In genomic region chr7:108941466-108941865, GRCm38 (mm10) we compare ENCODE assay signal across 36 mouse cellular contexts. TPM values are rescaled to one million over a fixed set of nuclear protein-coding genes. Genes with fewer than 3 reads are reported as not detected.
DNase-seq lines count a peak whose midpoint lies in the region; ATAC-seq and TF ChIP-seq lines count a peak whose summit lies in the region.
"Had no signal": no experiment of that assay in that cellular context is flagged by ENCODE, and none has a peak within 500 bp of the region (broad histone marks: within the 10 kb centered on the region; RNA-seq: fewer than 3 reads in every experiment).

No protein-coding gene starts in this region.

- H3K4me1 ChIP-seq in hindbrain, embryonic 12.5 days = 0 out of 2 replicates have a peak, but pooled peaks cover under 1% of the 10 kb centered on the region
- H3K4me1 ChIP-seq: embryonic facial prominence, embryonic 15.5 days; forebrain, embryonic 12.5 days; intestine, embryonic 15.5 days; midbrain, embryonic 10.5 days had no signal

- H3K4me3 ChIP-seq in hindbrain, embryonic 12.5 days = no peak overlapping the region
- H3K4me3 ChIP-seq: embryonic facial prominence, embryonic 15.5 days; forebrain, embryonic 12.5 days; hindbrain, embryonic 15.5 days; intestine, embryonic 15.5 days; liver, embryonic 12.5 days; midbrain, embryonic 10.5 days had no signal

- no peak overlapping the region for H3K4me2 ChIP-seq in hindbrain, embryonic 12.5 days (replicated peaks)
- H3K4me2 ChIP-seq: embryonic facial prominence, embryonic 15.5 days; forebrain, embryonic 12.5 days; heart, embryonic 11.5 days; hindbrain, embryonic 15.5 days; intestine, embryonic 15.5 days; liver, embryonic 12.5 days had no signal

- DNase-seq in lung, adult 18-20 months = peak; percentile 55 to 65
- no peak for DNase-seq in lung, postnatal 10 days
- DNase-seq in urinary bladder, postnatal 25 days (ENCODE audit: low spot score) = peak; percentile 10
- DNase-seq in urinary bladder, postnatal 4 days (ENCODE audit: low spot score in 2 of 2) = no peak
- DNase-seq in Patski (ENCODE audit: low read depth, low spot score) = peak; percentile 41
- DNase-seq: adrenal gland, postnatal 25 days; cerebellum, adult 2 months; cerebellum, postnatal 14 days; forebrain, postnatal 0 days; gastrocnemius, postnatal 14 days; heart, adult 18-20 months; heart, postnatal 4 days; kidney, adult 2 months; kidney, postnatal 4 days; liver, postnatal 0 days; lung, postnatal 14 days; right cerebral cortex, postnatal 4 days; thymus, adult 2 months; thymus, postnatal 36 days had no signal

- H3K9me3 ChIP-seq in hindbrain, embryonic 12.5 days (replicated peaks) = no peaks in the 10 kb centered on the region
- H3K9me3 ChIP-seq: embryonic facial prominence, embryonic 15.5 days; forebrain, embryonic 12.5 days; hindbrain, embryonic 15.5 days; intestine, embryonic 15.5 days; liver, embryonic 12.5 days; midbrain, embryonic 10.5 days had no signal

- H3K9ac ChIP-seq in hindbrain, embryonic 12.5 days = no peak overlapping the region
- H3K9ac ChIP-seq: embryonic facial prominence, embryonic 15.5 days; forebrain, embryonic 12.5 days; forebrain, postnatal 0 days; hindbrain, embryonic 15.5 days; intestine, embryonic 15.5 days; liver, embryonic 12.5 days; liver, postnatal 0 days had no signal

- CTCF ChIA-PET in Patski (lab: Charles Lee) = interaction anchor here (1.3 to 2.0 kb wide), 3 partner anchors 12 to 80 kb away, joined by 3 to 6 read pairs (median 5); no protein-coding TSS in a partner anchor

- in situ Hi-C loops in Patski (cut with MboI; ENCODE audit: low pct_unique_long_range_greater_than_20kb) = no loop called here

- POLR2A ChIA-PET in Patski (lab: Charles Lee) = interaction anchor here (1.7 kb wide), 1 partner anchor 80 kb away, joined by 5 read pairs; no protein-coding TSS in a partner anchor

- peaks cover 77% of the 10 kb centered on the region for H3K36me3 ChIP-seq in hindbrain, embryonic 12.5 days

- WGBS in hindbrain, embryonic 12.5 days = 94% methylated on average over 9 of the region's 9 CpGs

- H3K27ac ChIP-seq in hindbrain, embryonic 12.5 days = no peak overlapping the region
- H3K27ac ChIP-seq: embryonic facial prominence, embryonic 15.5 days; forebrain, embryonic 12.5 days; hindbrain, embryonic 15.5 days; intestine, embryonic 15.5 days; liver, embryonic 12.5 days; midbrain, embryonic 10.5 days had no signal

- peak; percentile 52 for ATAC-seq in Patski
- no peak for ATAC-seq in cerebellum, adult (ENCODE audit: insufficient number of reproducible peaks, low FRiP score, low TSS enrichment)
- ATAC-seq in hindbrain, embryonic 12.5 days (ENCODE audit: low FRiP score) = no peak
- ATAC-seq: forebrain, postnatal 0 days; intestine, embryonic 15.5 days; liver, embryonic 12.5 days; liver, postnatal 0 days; midbrain, embryonic 16.5 days had no signal

- TF ChIP-seq CTCF in Patski (IDR thresholded peaks at IDR 0.05) = no peak

- H3K27me3 ChIP-seq in Patski = no peaks in the 10 kb centered on the region
- no peaks in the 10 kb centered on the region for H3K27me3 ChIP-seq in hindbrain, embryonic 12.5 days
- H3K27me3 ChIP-seq: embryonic facial prominence, embryonic 15.5 days; forebrain, embryonic 12.5 days; hindbrain, embryonic 15.5 days; intestine, embryonic 15.5 days; liver, embryonic 12.5 days had no signal

RNA-seq across cellular contexts. Expression of gene Eif3f, which starts 7.2 kb away (rescaled TPM):
- polyA plus RNA-seq in Patski (2021) = 162 TPM
- polyA plus RNA-seq in hindbrain, embryonic 12.5 days (2016; fragmentation: Nextera tagmentation; extraction: Ambion mirVana) = 77.2 and 87.2 TPM in 2 replicates

RNA-seq across cellular contexts. Expression of gene Tub, which starts 8.7 kb away (rescaled TPM):
- 0.30 TPM for polyA plus RNA-seq in Patski (2021)
- polyA plus RNA-seq in hindbrain, embryonic 12.5 days (2016; fragmentation: Nextera tagmentation; extraction: Ambion mirVana) = 40.3 and 42.1 TPM in 2 replicates
- polyA plus RNA-seq: liver, postnatal 0 days had no signal

RNA-seq across cellular contexts. Expression of gene Nlrp10, which starts 11.5 kb away (rescaled TPM):
- 2.4 TPM for polyA plus RNA-seq in Patski (2021)
- polyA plus RNA-seq in hindbrain, embryonic 12.5 days (2016; fragmentation: Nextera tagmentation; extraction: Ambion mirVana) = not detected in 2 replicates
- polyA plus RNA-seq: brain, embryonic 14.5 days; forebrain, embryonic 12.5 days; liver, postnatal 0 days; midbrain, embryonic 10.5 days; midbrain, embryonic 16.5 days; neural tube, embryonic 11.5 days had no signal

RNA-seq across cellular contexts. Expression of gene Olfr519, which starts 47.2 kb away (rescaled TPM):
- polyA plus RNA-seq in Patski (2021) = not detected
- not detected in 2 replicates for polyA plus RNA-seq in hindbrain, embryonic 12.5 days (2016; fragmentation: Nextera tagmentation; extraction: Ambion mirVana)
- polyA plus RNA-seq: brain, embryonic 14.5 days; cerebellum, adult 2 months; cortical plate, adult 2 months; embryonic facial prominence, embryonic 15.5 days; forebrain, embryonic 12.5 days; forebrain, postnatal 0 days; heart, embryonic 11.5 days; heart, postnatal 0 days; hindbrain, embryonic 15.5 days; intestine, embryonic 15.5 days; kidney, adult 2 months; kidney, embryonic 16.5 days; limb, embryonic 14.5 days; liver, embryonic 12.5 days; liver, postnatal 0 days; midbrain, embryonic 10.5 days; midbrain, embryonic 16.5 days; neural tube, embryonic 11.5 days; spleen, adult 2 months; thymus, adult 2 months had no signal

RNA-seq across cellular contexts. Expression of gene Olfr518, which starts 56.7 kb away (rescaled TPM):
- not detected for polyA plus RNA-seq in Patski (2021)
- polyA plus RNA-seq in hindbrain, embryonic 12.5 days (2016; fragmentation: Nextera tagmentation; extraction: Ambion mirVana) = not detected in 2 replicates
- polyA plus RNA-seq: brain, embryonic 14.5 days; cerebellum, adult 2 months; cortical plate, adult 2 months; forebrain, embryonic 12.5 days; forebrain, postnatal 0 days; heart, embryonic 11.5 days; heart, postnatal 0 days; hindbrain, embryonic 15.5 days; intestine, embryonic 15.5 days; kidney, adult 2 months; kidney, embryonic 16.5 days; limb, embryonic 14.5 days; liver, embryonic 12.5 days; liver, postnatal 0 days; midbrain, embryonic 10.5 days; midbrain, embryonic 16.5 days; neural tube, embryonic 11.5 days; spleen, adult 2 months; thymus, adult 2 months had no signal

Comparison
In these comparisons a context has a peak if more than half of its experiments do, and no peak if none do; other contexts are left out.
1. DNase-seq: peak in lung, adult 18-20 months (2 of 2), urinary bladder, postnatal 25 days (single experiment) and Patski (single experiment); none in lung, postnatal 10 days (single experiment) and urinary bladder, postnatal 4 days (0 of 2).
2. RNA of gene Tub, which starts 8.7 kb away (polyA plus RNA-seq): 40.3 to 42.1 TPM in hindbrain, embryonic 12.5 days; 0.30 TPM in Patski (single experiment); every median in the first group is over 10 times any median in the second.